Mouse (Mus musculus) liver, adult 2 months (tissue): Measurements from ENCODE around the gene Mthfs.
"Not testable (repeated sequence)": the region's sequence is repeated elsewhere in the genome, so short reads cannot be mapped to it uniquely, and the experiment has no call there.

ENCODE experiments used
- CTCF ChIP-seq: fragments of 200-500 bp; IDR thresholded peaks from 2 replicates; pipeline ENCODE4 v1.5.1; 2011; ENCODE audit warnings: low read depth, low read length, control low read depth
- POLR2A ChIP-seq: fragments of 200-500 bp; IDR thresholded peaks from 2 replicates; pipeline ENCODE4 v1.6.1; 2011; ENCODE audit warnings: low read length, control low read depth; ENCODE audit not compliant: insufficient read depth; ENCODE audit errors: extremely low read depth

GRCm38 (mm10) chr9:89198349-89198748 lies 12.1 kb upstream of the Mthfs start:
- not testable (repeated sequence) for TF ChIP-seq CTCF, POLR2A
